Mouse (Mus musculus) lung, embryonic 14.5 days (tissue): ENCODE measurements around the gene Hagh. TPM values are rescaled to one million over a fixed set of nuclear protein-coding genes. Genes with fewer than 3 reads are reported as not detected.
A peak's percentile ranks its signal among the peaks of the same experiment; 100 is the strongest.

Experiments
- ATAC-seq: fragments of 200-750 bp; cut with Nextera tagmentation; 2 replicates; pipeline ENCODE4 v1.8.0; 2017; ENCODE audit warnings: mild to moderate bottlenecking, moderate TSS enrichment, moderate library complexity; ENCODE audit not compliant: insufficient read depth
- DNase-seq: peaks from one replicate; pipeline ENCODE4 v3.0.0-alpha.2; 2015
- H3K27ac ChIP-seq: fragments of 300-500 bp; sonication (generic); 2 replicates; pipeline ENCODE4 v1.5.1; 2014; ENCODE audit warnings: low read depth, mild to moderate bottlenecking, moderate library complexity
- H3K27me3 ChIP-seq: fragments of 300-500 bp; sonication (generic); 2 replicates; pipeline ENCODE4 v1.6.1; 2014; ENCODE audit warnings: low read length, control low read depth; ENCODE audit not compliant: insufficient read depth
- H3K36me3 ChIP-seq: fragments of 300-500 bp; sonication (generic); 2 replicates; pipeline ENCODE4 v1.6.1; 2014; ENCODE audit warnings: control low read depth; ENCODE audit not compliant: insufficient read depth
- H3K4me1 ChIP-seq: fragments of 300-500 bp; sonication (generic); 2 replicates; pipeline ENCODE4 v1.6.1; 2014; ENCODE audit warnings: antibody characterized with exemption, control low read depth; ENCODE audit not compliant: insufficient read depth
- H3K4me2 ChIP-seq: fragments of 300-500 bp; sonication (generic); 2 replicates; pipeline ENCODE4 v1.6.1; 2014; ENCODE audit warnings: mild to moderate bottlenecking
- H3K4me3 ChIP-seq: fragments of 300-500 bp; sonication (generic); 2 replicates; pipeline ENCODE4 v1.5.1; 2014; ENCODE audit warnings: low read depth, low read length
- H3K9ac ChIP-seq: fragments of 300-500 bp; sonication (generic); 2 replicates; pipeline ENCODE4 v1.6.1; 2014
- H3K9me3 ChIP-seq: fragments of 300-500 bp; sonication (generic); 2 replicates; pipeline ENCODE4 v1.6.1; 2016; ENCODE audit warnings: low read depth, low read length, control low read depth
- CTCF ChIP-seq: IDR thresholded peaks from 2 replicates; pipeline ENCODE4 v1.5.1; 2016; ENCODE audit warnings: antibody characterized with exemption, low read depth
- WGBS: fragments of 180-500 bp; shearing (Covaris S2); extraction: QIAGEN DNeasy Blood & Tissue Kit; methylation state at CpG from one replicate; pipeline ENCODE4 v1.1.7; 2014; 5-methylcytosine and 5-hydroxymethylcytosine counted together
- polyA plus RNA-seq: library from polyadenylated mRNA; unstranded; fragments of >200 nt; fragmentation: Nextera tagmentation; extraction: Ambion mirVana; gene quantifications from 2 replicates; pipeline ENCODE4 v1.2.1, GENCODE M21; 2014

Hagh gene
- polyA plus RNA-seq, 1 experiment from 2014 or later: 24.8 TPM

DNA sequence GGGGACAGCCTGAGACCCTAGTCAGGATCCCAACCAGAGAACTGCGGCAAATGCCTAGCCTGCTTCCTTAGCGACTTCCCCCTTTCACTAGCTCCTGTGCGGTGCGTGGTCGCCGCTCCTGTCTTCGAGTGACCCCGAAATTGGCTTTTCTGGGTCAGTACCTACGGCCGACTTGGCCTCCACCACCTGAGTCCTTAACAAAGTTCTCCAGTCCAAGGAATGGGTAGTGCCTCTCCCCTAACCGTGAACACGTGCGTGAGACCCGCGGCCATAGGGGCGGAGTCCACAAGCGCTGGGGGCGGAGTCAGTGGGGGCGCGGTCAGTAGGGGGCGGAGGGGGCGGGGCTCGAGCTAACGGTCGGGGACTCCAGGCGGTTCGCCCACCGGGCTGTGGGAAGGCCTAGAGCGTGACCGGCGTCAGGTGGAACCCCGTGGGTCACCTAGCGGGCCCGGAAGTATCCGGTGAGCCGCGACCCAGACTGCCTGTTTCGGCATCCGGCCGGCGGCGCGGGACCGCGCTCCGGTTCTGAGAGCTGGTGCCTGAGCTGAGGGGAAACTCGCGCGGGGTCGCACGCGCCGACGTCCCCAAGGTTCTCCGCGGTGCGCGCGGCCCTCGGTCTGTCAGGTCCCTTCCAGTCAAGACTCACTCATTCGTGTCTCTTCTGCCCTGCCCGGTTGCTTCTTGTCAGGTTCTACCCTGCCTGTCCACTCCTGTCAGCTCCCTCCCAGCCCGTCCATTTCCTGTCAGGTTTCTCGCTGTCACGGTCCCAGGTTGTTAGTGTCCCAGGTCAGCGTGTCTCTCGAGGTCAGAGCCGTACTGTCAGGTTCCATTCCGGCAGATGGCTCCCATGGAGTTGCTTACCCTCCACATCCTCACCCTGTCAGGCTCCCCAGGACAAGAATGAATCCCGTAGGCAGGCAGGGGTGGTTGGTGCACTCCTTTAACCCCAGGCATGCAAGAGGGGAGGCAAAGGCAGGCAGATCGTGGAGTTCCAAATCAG is 35.7 kb upstream of the Hagh start, which contains the start of gene Meiob:
Gene Meiob (plus strand): TSS at position 338 of the 1,000 bp plus-strand sequence.
- Histone ChIP-seq H3K4me3 (peak within 1 kb of the TSS; percentile 63), H3K27ac (no peak within 1 kb of the TSS), H3K36me3 (no peaks in the 10 kb centered on the region), H3K27me3 (peaks cover 28% of the 10 kb centered on the region), H3K4me1 (no peaks in the 10 kb centered on the region), H3K9ac (peak within 1 kb of the TSS; percentile 52), H3K4me2 (peak within 1 kb of the TSS; percentile 91), H3K9me3 (no peaks in the 10 kb centered on the region)
- DNase-seq (peak; percentile 85), ATAC-seq (peak; percentile 89)
- under 1% methylated on average over 71 of the region's 71 CpGs for WGBS
- TF ChIP-seq CTCF: no peak

DNA sequence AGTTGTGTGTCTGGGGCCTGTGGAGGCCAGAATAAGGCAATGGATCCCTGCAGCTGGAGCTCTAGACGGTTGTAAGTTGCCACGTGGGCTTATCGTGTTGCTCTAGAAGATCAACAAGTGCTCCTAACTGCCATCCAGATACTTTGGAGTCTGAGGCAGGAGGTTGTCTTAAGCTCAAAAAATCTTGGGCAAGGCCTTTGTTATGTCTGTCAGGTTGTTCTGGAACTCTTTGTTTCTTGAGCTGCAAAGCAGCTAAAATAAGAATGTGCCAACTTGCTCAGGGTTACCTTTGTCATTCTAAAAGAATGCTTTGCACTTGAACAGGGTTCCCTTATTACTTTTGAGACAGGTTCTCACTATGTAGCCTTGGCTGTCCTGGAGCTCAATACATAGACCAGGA is 28.7 kb upstream of the Hagh start:
- Histone ChIP-seq H3K4me3 (no peak overlapping the region), H3K27me3 (peaks cover 8% of the 10 kb centered on the region; the same call in 1 of the 2 replicates), H3K9ac (no peak overlapping the region), H3K4me1 (no peaks in the 10 kb centered on the region), H3K27ac (no peak overlapping the region), H3K36me3 (no peaks in the 10 kb centered on the region), H3K9me3 (no peaks in the 10 kb centered on the region), H3K4me2 (no peak overlapping the region)
- no peak for TF ChIP-seq CTCF
- 75% methylated on average over 3 of the region's 3 CpGs for WGBS
- DNase-seq (no peak), ATAC-seq (no peak)

- no peak overlapping the region for H3K4me3 ChIP-seq
- 29% methylated on average over 2 of the region's 2 CpGs for WGBS
Observed at GRCm38 (mm10) chr17:24812215-24812614, 27.7 kb upstream of the Hagh start.

DNA sequence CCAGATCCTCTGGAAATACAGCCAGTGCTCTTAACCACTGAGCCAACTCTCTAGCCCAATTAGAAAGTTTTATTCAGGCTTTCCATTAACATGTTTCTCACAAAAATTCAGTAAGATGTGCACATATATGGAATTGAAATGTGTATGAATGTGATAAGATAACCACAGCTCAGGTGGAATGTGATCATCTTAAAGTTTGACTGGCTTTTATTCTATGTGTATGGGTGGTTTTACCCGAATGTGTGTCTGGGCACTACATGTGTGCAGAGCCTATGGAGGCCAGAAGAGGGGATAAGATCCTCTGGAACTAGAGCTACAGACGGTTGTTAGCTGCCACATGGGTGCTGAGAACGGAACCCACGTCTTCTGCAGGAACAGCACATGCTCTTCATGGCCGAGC is 24.7 kb upstream of the Hagh start:
- Histone ChIP-seq H3K4me1 (no peaks in the 10 kb centered on the region), H3K36me3 (no peaks in the 10 kb centered on the region), H3K4me3 (no peak overlapping the region), H3K27ac (no peak overlapping the region), H3K9ac (no peak overlapping the region), H3K27me3 (no peaks in the 10 kb centered on the region), H3K4me2 (no peak overlapping the region), H3K9me3 (no peaks in the 10 kb centered on the region)
- DNase-seq (no peak), ATAC-seq (no peak)
- WGBS: 80% methylated on average over 5 of the region's 5 CpGs
- TF ChIP-seq CTCF: no peak

More at GRCm38 (mm10) chr17:24812215-24812614, 27.7 kb upstream of the Hagh start:
- TF ChIP-seq CTCF: no peak
- no peaks in the 10 kb centered on the region for H3K4me1 ChIP-seq
- 0 out of 2 replicates have a peak, but pooled peaks cover under 1% of the 10 kb centered on the region for H3K27me3 ChIP-seq
- H3K27ac ChIP-seq: no peak overlapping the region
- no peaks in the 10 kb centered on the region for H3K9me3 ChIP-seq
- no peaks in the 10 kb centered on the region for H3K36me3 ChIP-seq
- no peak for ATAC-seq
- no peak for DNase-seq
- H3K4me2 ChIP-seq: no peak overlapping the region
- no peak overlapping the region for H3K9ac ChIP-seq

DNA sequence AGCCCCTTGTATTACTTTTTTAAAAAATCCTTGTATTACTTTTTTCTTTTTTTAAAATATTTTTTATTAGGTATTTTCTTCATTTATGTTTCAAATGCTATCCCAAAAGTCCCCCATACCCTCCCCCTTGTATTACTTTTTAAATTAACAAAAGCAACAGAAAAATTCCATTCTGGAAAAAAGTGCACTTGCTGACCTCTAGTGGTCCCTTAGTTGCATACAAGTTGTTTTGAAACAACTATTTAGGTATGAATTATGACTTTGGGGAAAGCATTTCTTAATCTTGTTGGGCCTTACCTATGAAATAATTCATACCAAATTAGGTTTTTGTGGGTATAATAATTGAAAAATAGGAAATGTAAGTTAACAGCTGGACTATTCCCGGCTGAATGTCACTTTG is 22.4 kb upstream of the Hagh start:
- H3K27ac ChIP-seq: no peak overlapping the region
- no peaks in the 10 kb centered on the region for H3K4me1 ChIP-seq
- no peak for ATAC-seq
- no peaks in the 10 kb centered on the region for H3K9me3 ChIP-seq
- H3K4me2 ChIP-seq: no peak overlapping the region
- no peaks in the 10 kb centered on the region for H3K27me3 ChIP-seq
- 30% methylated on average over 1 of the region's 1 CpGs for WGBS
- no peak overlapping the region for H3K4me3 ChIP-seq
- TF ChIP-seq CTCF: peak; percentile 48; the same call in 1 of the 2 replicates
- H3K36me3 ChIP-seq: no peaks in the 10 kb centered on the region
- DNase-seq: peak; percentile 70
- no peak overlapping the region for H3K9ac ChIP-seq

DNA sequence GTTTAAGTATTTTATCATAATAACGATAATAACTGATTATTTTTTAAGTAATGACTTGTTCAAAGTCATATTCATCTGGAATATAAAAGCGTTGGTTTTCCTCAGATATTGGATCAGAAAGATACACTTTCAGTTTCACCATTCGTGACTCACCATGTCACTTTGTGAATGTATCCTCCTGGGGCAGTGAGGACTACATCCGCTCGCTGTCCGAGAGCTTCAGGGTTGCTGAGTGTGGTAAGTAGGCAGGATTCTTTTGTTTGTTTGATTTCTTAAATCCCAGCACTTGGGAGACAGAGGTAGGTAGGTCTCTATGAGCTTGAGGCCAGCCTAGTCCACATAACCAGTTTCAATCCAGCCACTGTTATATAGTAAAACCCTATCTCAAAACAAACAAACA is 21.8 kb upstream of the Hagh start:
- 49% methylated on average over 6 of the region's 6 CpGs for WGBS
- Histone ChIP-seq H3K9ac (no peak overlapping the region), H3K27me3 (no peaks in the 10 kb centered on the region), H3K4me2 (no peak overlapping the region), H3K9me3 (no peaks in the 10 kb centered on the region), H3K4me3 (no peak overlapping the region), H3K27ac (no peak overlapping the region), H3K4me1 (no peaks in the 10 kb centered on the region), H3K36me3 (no peaks in the 10 kb centered on the region)
- DNase-seq: no peak
- no peak for ATAC-seq
- TF ChIP-seq CTCF: no peak

DNA sequence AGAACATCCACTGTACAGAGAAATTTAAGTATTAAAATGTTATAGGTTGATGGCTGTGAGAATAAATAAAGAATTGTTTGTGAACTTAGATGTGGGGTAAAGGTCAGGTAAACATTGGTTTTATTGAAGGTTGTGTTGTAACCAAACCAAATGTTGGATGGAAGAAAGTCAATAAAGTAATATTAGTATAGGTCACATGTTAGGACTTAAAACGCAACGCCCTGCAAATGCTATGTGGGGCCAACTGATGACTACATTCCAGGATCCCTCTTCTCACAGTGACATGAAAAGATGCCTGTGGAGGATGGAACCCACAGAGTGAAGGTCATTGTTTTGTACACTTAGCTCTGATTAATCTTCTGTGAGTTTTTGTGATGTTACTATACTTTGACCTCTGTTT is 20.5 kb upstream of the Hagh start:
- H3K27ac ChIP-seq: no peak overlapping the region
- 56% methylated on average over 2 of the region's 2 CpGs for WGBS
- no peaks in the 10 kb centered on the region for H3K9me3 ChIP-seq
- no peak overlapping the region for H3K4me2 ChIP-seq
- no peak overlapping the region for H3K9ac ChIP-seq
- ATAC-seq (no peak), DNase-seq (no peak)
- H3K4me1 ChIP-seq: no peaks in the 10 kb centered on the region
- no peaks in the 10 kb centered on the region for H3K27me3 ChIP-seq
- no peak overlapping the region for H3K4me3 ChIP-seq
- no peak for TF ChIP-seq CTCF
- H3K36me3 ChIP-seq: no peaks in the 10 kb centered on the region
